ENCODE assay signal across 10 mouse cellular contexts in the genomic region with DNA sequence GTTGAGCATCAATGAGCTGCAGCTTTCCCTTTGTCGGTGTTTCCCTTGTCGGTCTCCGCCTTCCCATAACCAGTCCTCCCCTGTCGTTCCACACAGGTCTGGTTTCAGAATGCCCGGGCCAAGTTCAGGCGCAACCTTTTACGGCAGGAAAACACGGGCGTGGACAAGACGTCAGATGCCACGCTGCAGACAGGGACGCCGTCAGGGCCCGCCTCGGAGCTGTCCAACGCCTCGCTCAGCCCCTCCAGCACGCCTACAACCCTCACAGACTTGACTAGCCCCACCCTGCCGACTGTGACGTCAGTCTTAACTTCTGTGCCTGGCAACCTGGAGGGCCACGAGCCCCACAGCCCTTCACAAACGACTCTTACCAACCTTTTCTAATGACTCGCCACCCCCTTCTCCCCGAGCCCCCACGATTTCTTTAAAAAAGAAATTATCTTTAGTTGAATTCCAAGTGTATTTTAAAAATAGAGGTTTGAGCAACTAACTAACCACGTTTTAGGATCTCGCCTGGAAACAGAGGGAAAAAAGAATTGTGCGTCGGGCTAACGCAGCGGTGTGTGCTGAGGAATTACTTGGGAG. TPM values are rescaled to one million over a fixed set of nuclear protein-coding genes. Genes with fewer than 3 reads are reported as not detected.
DNase-seq lines count a peak whose midpoint lies in the region; ATAC-seq and TF ChIP-seq lines count a peak whose summit lies in the region.
"Had no signal": no experiment of that assay in that cellular context is flagged by ENCODE, and none has a peak within 500 bp of the region (broad histone marks: within the 10 kb centered on the region; RNA-seq: fewer than 3 reads in every experiment).

No protein-coding gene starts in this region.

- peaks cover 73% of the 10 kb centered on the region for H3K27me3 ChIP-seq in heart, embryonic 14.5 days (ENCODE audit: control insufficient read depth, insufficient read depth, low read length)
- peaks cover 55% of the 10 kb centered on the region for H3K27me3 ChIP-seq in stomach, embryonic 16.5 days (ENCODE audit: control insufficient read depth, insufficient read depth, low read length)
- H3K27me3 ChIP-seq: Patski had no signal

- peak overlapping the region; percentile 65 for H3K4me2 ChIP-seq in heart, embryonic 14.5 days (ENCODE audit: low read length)
- peak overlapping the region; percentile 46 for H3K4me2 ChIP-seq in stomach, embryonic 16.5 days (ENCODE audit: low read depth, low read length)

- peak; percentile 94 for DNase-seq in heart, adult 11 months
- no peak for DNase-seq in heart, adult 8-10 months (ENCODE audit: low spot score)
- DNase-seq in brain, embryonic 14.5 days (ENCODE audit: low read depth), result peak; percentile 66
- DNase-seq in kidney, postnatal 10 days, result peak; percentile 75
- peak; percentile 61 for DNase-seq in lung, postnatal 25 days (ENCODE audit: low spot score)
- DNase-seq in adipocyte (ENCODE audit: low spot score), result no peak

- WGBS in heart, embryonic 14.5 days, result 6% methylated on average over 31 of the region's 31 CpGs
- WGBS in stomach, embryonic 16.5 days, result 5% methylated on average over 31 of the region's 31 CpGs

- no peaks in the 10 kb centered on the region for H3K9me3 ChIP-seq in heart, embryonic 14.5 days (ENCODE audit: control insufficient read depth, low read length)
- no peaks in the 10 kb centered on the region for H3K9me3 ChIP-seq in stomach, embryonic 16.5 days (replicated peaks; ENCODE audit: control insufficient read depth, low read length)

- no peak overlapping the region for H3K9ac ChIP-seq in heart, embryonic 14.5 days (ENCODE audit: low read length)
- no peak overlapping the region for H3K9ac ChIP-seq in stomach, embryonic 16.5 days (ENCODE audit: low read length)

- H3K4me1 ChIP-seq in heart, embryonic 14.5 days (ENCODE audit: control insufficient read depth in 2 of 2, insufficient read depth in 2 of 2, low read length in 2 of 2), result peaks cover 2 to 4% of the 10 kb centered on the region in 2 experiments; a peak in 2 of 4 replicates
- peaks cover 5% of the 10 kb centered on the region; the same call in 1 of the 2 replicates for H3K4me1 ChIP-seq in stomach, embryonic 16.5 days (ENCODE audit: control insufficient read depth, insufficient read depth, low read length)

- H3K4me3 ChIP-seq in heart, embryonic 14.5 days (ENCODE audit: control insufficient read depth in 1 of 2, insufficient read depth in 1 of 2, low read depth in 1 of 2, low read length in 2 of 2), result peak overlapping the region; percentile 27 to 39; a peak in 3 of 4 replicates
- H3K4me3 ChIP-seq in stomach, embryonic 16.5 days (replicated peaks; ENCODE audit: low read length), result peak overlapping the region; percentile 21

- ATAC-seq in heart, embryonic 14.5 days (ENCODE audit: insufficient number of reproducible peaks, insufficient read depth, low FRiP score, low read depth), result peak; percentile 72
- ATAC-seq in stomach, embryonic 16.5 days (ENCODE audit: insufficient read depth, low FRiP score), result peak; percentile 76; the same call in 1 of the 2 replicates
- ATAC-seq: Patski had no signal

- TF ChIP-seq POLR2A in brain, embryonic 14.5 days (IDR thresholded peaks at IDR 0.05; ENCODE audit: borderline replicate concordance, extremely low read depth, insufficient read depth, insufficient read length, poor library complexity, severe bottlenecking), result no peak

- no peak overlapping the region for H3K27ac ChIP-seq in heart, embryonic 14.5 days (replicated peaks in 1 of 2; ENCODE audit: control insufficient read depth in 1 of 2, insufficient read depth in 1 of 2, low read depth in 2 of 2, low read length in 2 of 2)
- H3K27ac ChIP-seq in stomach, embryonic 16.5 days (ENCODE audit: low read length), result no peak overlapping the region
- H3K27ac ChIP-seq: macrophage had no signal

- H3K36me3 ChIP-seq in heart, embryonic 14.5 days (ENCODE audit: control insufficient read depth, insufficient read depth, low read length), result no peaks in the 10 kb centered on the region
- no peaks in the 10 kb centered on the region for H3K36me3 ChIP-seq in stomach, embryonic 16.5 days (ENCODE audit: control insufficient read depth, insufficient read depth, low read length)

- TF ChIP-seq CTCF in brain, embryonic 14.5 days (IDR thresholded peaks at IDR 0.05; ENCODE audit: borderline replicate concordance, extremely low read depth, insufficient read depth, insufficient read length), result no peak

RNA-seq across cellular contexts. Expression of gene Lhx2, which starts 29.8 kb away (rescaled TPM):
- under 1 TPM in 1 of 4 experiments, not detected in 3; 0.24 TPM for total RNA-seq in heart, adult 8-10 months (2022)
- 160 and 273 TPM in 2 replicates for polyA plus RNA-seq in brain, embryonic 14.5 days (2012; rRNA removed)
- 0.43 TPM in 1 of 2 replicates, not detected in the other for polyA plus RNA-seq in heart, embryonic 14.5 days (2014; fragmentation: Nextera tagmentation; extraction: Ambion mirVana)
- polyA plus RNA-seq in stomach, embryonic 16.5 days (2015; fragmentation: Nextera tagmentation; extraction: Ambion mirVana), result 0.14 TPM in 1 of 2 replicates, not detected in the other

Comparison
In these comparisons a context has a peak if more than half of its experiments do, and no peak if none do; other contexts are left out.
1. DNase-seq: peak in heart, adult 11 months (single experiment), brain, embryonic 14.5 days (single experiment), kidney, postnatal 10 days (single experiment) and lung, postnatal 25 days (single experiment); none in heart, adult 8-10 months (single experiment) and adipocyte (single experiment).
2. RNA of gene Lhx2, which starts 29.8 kb away (polyA plus RNA-seq): 160 to 273 TPM in brain, embryonic 14.5 days; 0.43 TPM in heart, embryonic 14.5 days and 0.14 TPM in stomach, embryonic 16.5 days; every median in the first group is over 100 times any median in the second.